Mouse (Mus musculus): ENCODE data around the gene Supt3.

- TF ChIP-seq CTCF (IDR thresholded peaks at IDR 0.05; ENCODE audit: borderline replicate concordance, extremely low read depth, insufficient read depth, insufficient read length) (no peak), POLR2A (IDR thresholded peaks at IDR 0.05; ENCODE audit: borderline replicate concordance, extremely low read depth, insufficient read depth, insufficient read length, poor library complexity, severe bottlenecking) (no peak)
Measured at GRCm38 (mm10) chr17:44788982-44789747, 12.2 kb downstream of the Supt3 start.
